Mouse (Mus musculus) intestine, embryonic 14.5 days (tissue): Measurements from ENCODE around the gene Shc4. TPM values are rescaled to one million over a fixed set of nuclear protein-coding genes. Genes with fewer than 3 reads are reported as not detected.

Experiments used
- ATAC-seq: fragments of 200-750 bp; cut with Nextera tagmentation; replicated peaks from 2 replicates; pipeline ENCODE4 v1.8.0; 2017; ENCODE audit warnings: low read depth, moderate number of reproducible peaks, moderate TSS enrichment, moderate library complexity; ENCODE audit not compliant: low FRiP score, low TSS enrichment
- DNase-seq: peaks from one replicate; pipeline ENCODE4 v3.0.0-alpha.2; 2018; ENCODE audit warnings: low spot score
- H3K27ac ChIP-seq: fragments of 300-500 bp; sonication (generic); 2 replicates; pipeline ENCODE4 v1.5.1; 2014; ENCODE audit warnings: low read depth, mild to moderate bottlenecking, control low read depth
- H3K27me3 ChIP-seq: fragments of 300-500 bp; sonication (generic); replicated peaks from 2 replicates; pipeline ENCODE4 v1.6.1; 2014; ENCODE audit warnings: low read length, control low read depth; ENCODE audit not compliant: control insufficient read depth, insufficient read depth
- H3K36me3 ChIP-seq: fragments of 300-500 bp; sonication (generic); 2 replicates; pipeline ENCODE4 v1.6.1; 2014; ENCODE audit warnings: low read length, control low read depth; ENCODE audit not compliant: control insufficient read depth, insufficient read depth
- H3K4me1 ChIP-seq: fragments of 300-500 bp; sonication (generic); replicated peaks from 2 replicates; pipeline ENCODE4 v1.6.1; 2014; ENCODE audit warnings: low read length, control low read depth, mixed read lengths; ENCODE audit not compliant: control insufficient read depth, insufficient read depth
- H3K4me2 ChIP-seq: fragments of 300-500 bp; sonication (generic); 2 replicates; pipeline ENCODE4 v1.6.1; 2014; ENCODE audit warnings: low read length
- H3K4me3 ChIP-seq: fragments of 300-500 bp; sonication (generic); 2 replicates; pipeline ENCODE4 v1.5.1; 2014; ENCODE audit warnings: low read depth, low read length, control low read depth, mixed read lengths
- H3K9ac ChIP-seq: fragments of 300-500 bp; sonication (generic); 2 replicates; pipeline ENCODE4 v1.6.1; 2014; ENCODE audit warnings: mild to moderate bottlenecking, low read length
- H3K9me3 ChIP-seq: fragments of 300-500 bp; sonication (generic); 2 replicates; pipeline ENCODE4 v1.6.1; 2016; ENCODE audit warnings: low read length, control low read depth; ENCODE audit not compliant: control insufficient read depth
- WGBS: fragments of 180-500 bp; shearing (Covaris S2); extraction: QIAGEN DNeasy Blood & Tissue Kit; methylation state at CpG from one replicate; pipeline ENCODE4 v1.1.7; 2014; 5-methylcytosine and 5-hydroxymethylcytosine counted together
- polyA plus RNA-seq: library from polyadenylated mRNA; unstranded; fragments of >200 nt; fragmentation: Nextera tagmentation; extraction: Ambion mirVana; gene quantifications from 2 replicates; pipeline ENCODE4 v1.2.1, GENCODE M21; 2014

Shc4 gene
- polyA plus RNA-seq, 1 experiment from 2014 or later, result 2.5 TPM

GRCm38 (mm10) chr2:125594786-125595185 is 129.2 kb downstream of the Shc4 start:
- no peaks in the 10 kb centered on the region for H3K9me3 ChIP-seq
- no peak overlapping the region for H3K27ac ChIP-seq
- H3K27me3 ChIP-seq, result no peaks in the 10 kb centered on the region
- H3K36me3 ChIP-seq, result peaks cover 63% of the 10 kb centered on the region
- no peak overlapping the region for H3K9ac ChIP-seq
- no peak for ATAC-seq
- no peak overlapping the region for H3K4me3 ChIP-seq
- no peak overlapping the region for H3K4me2 ChIP-seq
- no peak for DNase-seq
- WGBS, result 97% methylated on average over 12 of the region's 12 CpGs
- H3K4me1 ChIP-seq, result no peaks in the 10 kb centered on the region

GRCm38 (mm10) chr2:125594072-125594471 is 129.9 kb downstream of the Shc4 start:
- Histone ChIP-seq H3K9me3 (no peaks in the 10 kb centered on the region), H3K4me1 (no peaks in the 10 kb centered on the region), H3K36me3 (peaks cover 61% of the 10 kb centered on the region), H3K4me3 (no peak overlapping the region), H3K9ac (no peak overlapping the region), H3K27ac (no peak overlapping the region), H3K27me3 (no peaks in the 10 kb centered on the region), H3K4me2 (no peak overlapping the region)
- ATAC-seq (no peak), DNase-seq (no peak)
- WGBS, result 81% methylated on average over 6 of the region's 6 CpGs

GRCm38 (mm10) chr2:125591895-125592294 is 132.1 kb downstream of the Shc4 start:
- H3K27ac ChIP-seq, result no peak overlapping the region
- no peaks in the 10 kb centered on the region for H3K9me3 ChIP-seq
- no peak overlapping the region for H3K4me3 ChIP-seq
- no peaks in the 10 kb centered on the region for H3K27me3 ChIP-seq
- no peak for DNase-seq
- H3K4me1 ChIP-seq, result no peaks in the 10 kb centered on the region
- no peak overlapping the region for H3K4me2 ChIP-seq
- ATAC-seq, result no peak
- no peak overlapping the region for H3K9ac ChIP-seq
- 94% methylated on average over 4 of the region's 4 CpGs for WGBS
- peaks cover 64% of the 10 kb centered on the region for H3K36me3 ChIP-seq

GRCm38 (mm10) chr2:125589287-125589686 is 134.7 kb downstream of the Shc4 start:
- Histone ChIP-seq H3K36me3 (peaks cover 71% of the 10 kb centered on the region), H3K27ac (no peak overlapping the region), H3K4me3 (no peak overlapping the region), H3K9me3 (no peaks in the 10 kb centered on the region), H3K27me3 (no peaks in the 10 kb centered on the region), H3K4me2 (no peak overlapping the region), H3K9ac (no peak overlapping the region), H3K4me1 (no peaks in the 10 kb centered on the region)
- ATAC-seq (no peak), DNase-seq (no peak)
- 91% methylated on average over 12 of the region's 12 CpGs for WGBS

- DNase-seq (no peak), ATAC-seq (no peak)
- no peaks in the 10 kb centered on the region for H3K27me3 ChIP-seq
- no peaks in the 10 kb centered on the region for H3K4me1 ChIP-seq
- H3K4me2 ChIP-seq, result no peak overlapping the region
- H3K4me3 ChIP-seq, result no peak overlapping the region
- H3K9me3 ChIP-seq, result no peaks in the 10 kb centered on the region
- 48% methylated on average over 5 of the region's 5 CpGs for WGBS
- no peak overlapping the region for H3K9ac ChIP-seq
- H3K36me3 ChIP-seq, result peaks cover 77% of the 10 kb centered on the region
- H3K27ac ChIP-seq, result no peak overlapping the region
Measured at GRCm38 (mm10) chr2:125581081-125581480, 142.9 kb downstream of the Shc4 start.

- Histone ChIP-seq H3K27ac (no peak overlapping the region), H3K4me3 (no peak overlapping the region), H3K9ac (no peak overlapping the region), H3K4me1 (no peaks in the 10 kb centered on the region), H3K27me3 (no peaks in the 10 kb centered on the region), H3K9me3 (no peaks in the 10 kb centered on the region), H3K36me3 (peaks cover 74% of the 10 kb centered on the region), H3K4me2 (no peak overlapping the region)
- 74% methylated on average over 4 of the region's 4 CpGs for WGBS
- ATAC-seq (no peak), DNase-seq (no peak)
Measured at GRCm38 (mm10) chr2:125577670-125578069, 146.3 kb downstream of the Shc4 start.

Other genes starting within 250 kb of the Shc4 start
- gene Gm9913, start 219.1 kb downstream of the Shc4 start, polyA plus RNA-seq, result 0.39 and 0.66 TPM in 2 replicates
- 41.8 and 45.1 TPM in 2 replicates for gene Fbn1, start 216.2 kb downstream of the Shc4 start, polyA plus RNA-seq
- 6.3 and 6.8 TPM in 2 replicates for gene Cep152, start 99.0 kb downstream of the Shc4 start, polyA plus RNA-seq
- 155 and 160 TPM in 2 replicates for gene Eid1, start 51.1 kb downstream of the Shc4 start, polyA plus RNA-seq
- 18.5 and 20.7 TPM in 2 replicates for gene Secisbp2l, start 58.7 kb upstream of the Shc4 start, polyA plus RNA-seq
- 46.0 and 48.2 TPM in 2 replicates for gene Galk2, start 135.0 kb upstream of the Shc4 start, polyA plus RNA-seq
- gene Cops2, start 135.0 kb upstream of the Shc4 start, polyA plus RNA-seq, result 70.9 and 77.8 TPM in 2 replicates